Mouse (Mus musculus) thymus, adult 2 months (tissue): ENCODE data around the gene Pim1.

Experiments used
- CTCF ChIP-seq: fragments of 200-500 bp; IDR thresholded peaks from 2 replicates; pipeline ENCODE4 v1.5.1; 2012; ENCODE audit warnings: mild to moderate bottlenecking, control low read depth, low read length, moderate library complexity, borderline replicate concordance; ENCODE audit not compliant: control insufficient read depth, poor library complexity, insufficient read depth; ENCODE audit errors: extremely low read depth
- POLR2A ChIP-seq: fragments of 200-500 bp; IDR thresholded peaks from 2 replicates; pipeline ENCODE4 v1.6.1; 2012; ENCODE audit warnings: mild to moderate bottlenecking, low read length, control low read depth, moderate library complexity; ENCODE audit not compliant: control insufficient read depth, poor library complexity, insufficient read depth; ENCODE audit errors: extremely low read depth

DNA sequence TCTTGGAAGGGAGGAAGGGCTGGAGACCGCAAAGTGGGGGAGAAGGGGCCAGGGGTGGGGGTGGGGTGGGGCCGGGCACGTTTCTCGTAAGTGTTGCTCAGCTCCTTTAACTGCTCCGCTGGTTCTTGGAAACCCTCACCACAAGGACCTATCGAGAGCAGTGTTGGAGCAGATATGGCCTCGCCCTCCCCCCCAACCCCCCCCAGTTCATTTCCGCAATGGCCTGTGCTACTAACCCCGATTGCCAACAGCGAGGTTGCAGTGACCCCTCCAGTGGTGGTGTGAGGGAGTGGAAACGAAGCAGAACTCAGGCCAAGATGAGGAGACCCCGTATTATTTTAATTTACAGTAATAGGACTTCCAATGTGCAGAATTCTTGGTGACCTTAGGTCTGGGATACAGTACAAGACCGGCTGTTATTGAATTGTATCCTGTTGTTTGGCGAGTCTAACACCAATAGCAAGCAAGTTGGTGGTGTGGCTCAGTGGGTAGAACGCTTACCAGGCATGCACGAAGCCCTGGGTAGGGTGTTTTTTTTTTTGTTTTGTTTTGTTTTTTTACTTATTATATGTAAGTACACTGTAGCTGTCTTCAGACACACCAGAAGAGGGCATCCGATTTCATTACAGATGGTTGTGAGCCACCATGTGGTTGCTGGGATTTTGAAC lies 10.4 kb downstream of the Pim1 start:
- TF ChIP-seq CTCF (no peak), POLR2A (no peak)
